In the genomic region with DNA sequence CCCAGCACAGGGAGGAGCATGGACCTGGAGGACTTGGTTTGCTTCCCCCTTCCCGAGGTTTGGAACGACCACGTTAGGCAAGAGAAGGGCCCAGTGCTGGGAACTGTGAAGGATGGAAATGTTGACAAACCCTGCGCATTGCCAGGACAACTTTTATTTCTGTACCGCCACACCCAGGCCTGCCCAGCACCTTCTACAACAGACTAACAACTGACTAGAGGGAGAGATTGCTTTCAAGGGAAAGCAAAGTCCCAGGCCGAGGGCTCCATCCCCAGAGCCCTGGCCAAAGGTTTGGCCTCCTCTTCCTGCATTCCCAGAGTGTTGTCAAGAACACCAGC, we compare ENCODE assay signal across 8 mouse cellular contexts. TPM values are rescaled to one million over a fixed set of nuclear protein-coding genes. Genes with fewer than 3 reads are reported as not detected.
DNase-seq lines count a peak whose midpoint lies in the region; ATAC-seq and TF ChIP-seq lines count a peak whose summit lies in the region.
"Had no signal": no experiment of that assay in that cellular context is flagged by ENCODE, and none has a peak within 500 bp of the region (broad histone marks: within the 10 kb centered on the region; RNA-seq: fewer than 3 reads in every experiment).

No protein-coding gene starts in this region.

- no peak overlapping the region for H3K4me3 ChIP-seq in liver, adult 2 months (ENCODE audit: insufficient read depth, low read depth, low read length)
- H3K4me3 ChIP-seq in embryonic fibroblast, embryonic 13.5 days (ENCODE audit: insufficient read depth, low read length): no peak overlapping the region
- H3K4me3 ChIP-seq in limb, embryonic 13.5 days: no peak overlapping the region
- no peak overlapping the region for H3K4me3 ChIP-seq in olfactory bulb, adult 2 months (ENCODE audit: insufficient read depth, low read depth, low read length)
- H3K4me3 ChIP-seq: forebrain, embryonic 13.5 days had no signal

- no peaks in the 10 kb centered on the region for H3K27me3 ChIP-seq in liver, adult 2 months (ENCODE audit: control insufficient read depth, insufficient read depth, low read length)
- no peaks in the 10 kb centered on the region for H3K27me3 ChIP-seq in limb, embryonic 13.5 days
- H3K27me3 ChIP-seq: forebrain, embryonic 13.5 days had no signal

- no peak for ATAC-seq in limb, embryonic 13.5 days (ENCODE audit: low FRiP score, low read depth)
- ATAC-seq: forebrain, embryonic 13.5 days had no signal

- H3K79me2 ChIP-seq in liver, adult 2 months (ENCODE audit: control insufficient read depth, insufficient read depth, low read length): no peaks in the 10 kb centered on the region

- H3K4me2 ChIP-seq in limb, embryonic 13.5 days (replicated peaks): no peak overlapping the region
- H3K4me2 ChIP-seq: forebrain, embryonic 13.5 days had no signal

- no peak for DNase-seq in liver, adult 2 months (ENCODE audit: extremely low read depth, low read depth, low spot score)
- no peak for DNase-seq in liver
- DNase-seq in thymus, postnatal 14 days: no peak
- no peak for DNase-seq in thymus, postnatal 36 days

- H3K9ac ChIP-seq in liver, adult 2 months (ENCODE audit: low read depth, low read length): 0 out of 2 replicates have a peak overlapping the region, but pooled peaks have one; percentile 10
- peak overlapping the region; percentile 39 for H3K9ac ChIP-seq in limb, embryonic 13.5 days
- H3K9ac ChIP-seq: forebrain, embryonic 13.5 days had no signal

- peak overlapping the region; percentile 65 for H3K27ac ChIP-seq in liver, adult 2 months (replicated peaks; ENCODE audit: insufficient read depth, low read depth, low read length)
- peak overlapping the region; percentile 84 for H3K27ac ChIP-seq in embryonic fibroblast, embryonic 13.5 days (ENCODE audit: insufficient read depth, low read length)
- H3K27ac ChIP-seq in limb, embryonic 13.5 days: peak overlapping the region; percentile 67
- peak overlapping the region; percentile 95 for H3K27ac ChIP-seq in olfactory bulb, adult 2 months (ENCODE audit: insufficient read depth, low read depth, low read length)

- H3K36me3 ChIP-seq in liver, adult 2 months (ENCODE audit: control insufficient read depth, insufficient read depth, low read length): no peaks in the 10 kb centered on the region
- H3K36me3 ChIP-seq in limb, embryonic 13.5 days: peaks cover 21% of the 10 kb centered on the region

- no peak for TF ChIP-seq POLR2A in liver, adult 2 months (IDR thresholded peaks at IDR 0.05; ENCODE audit: extremely low read depth, insufficient read depth, low read length)
- TF ChIP-seq POLR2A in embryonic fibroblast, embryonic 13.5 days (IDR thresholded peaks at IDR 0.05; ENCODE audit: low read depth, low read length): 0 out of 2 replicates have a peak, but pooled peaks have one; percentile 5
- no peak for TF ChIP-seq POLR2A in olfactory bulb, adult 2 months (IDR thresholded peaks at IDR 0.05; ENCODE audit: insufficient read depth, low read depth, low read length)

- peaks cover 5% of the 10 kb centered on the region; the same call in 1 of the 2 replicates for H3K4me1 ChIP-seq in liver, adult 2 months (ENCODE audit: control insufficient read depth, insufficient read depth, low read length)
- H3K4me1 ChIP-seq in embryonic fibroblast, embryonic 13.5 days (ENCODE audit: control insufficient read depth, insufficient read depth, low read length): peaks cover 15% of the 10 kb centered on the region
- peaks cover 34% of the 10 kb centered on the region for H3K4me1 ChIP-seq in limb, embryonic 13.5 days
- H3K4me1 ChIP-seq in olfactory bulb, adult 2 months (ENCODE audit: control insufficient read depth, insufficient read depth, low read length): peaks cover 36% of the 10 kb centered on the region

- TF ChIP-seq CTCF in liver, adult 2 months (IDR thresholded peaks at IDR 0.05; ENCODE audit: low read depth, low read length): no peak
- TF ChIP-seq CTCF in embryonic fibroblast, embryonic 13.5 days (IDR thresholded peaks at IDR 0.05; ENCODE audit: borderline replicate concordance, insufficient read depth, low read length): no peak
- no peak for TF ChIP-seq CTCF in olfactory bulb, adult 2 months (IDR thresholded peaks at IDR 0.05; ENCODE audit: insufficient read depth, low read depth, low read length)

- H3K9me3 ChIP-seq in limb, embryonic 13.5 days: no peaks in the 10 kb centered on the region
- H3K9me3 ChIP-seq: forebrain, embryonic 13.5 days had no signal

- 52% methylated on average over 6 of the region's 6 CpGs for WGBS in liver, adult 2 months
- 57% methylated on average over 6 of the region's 6 CpGs for WGBS in limb, embryonic 13.5 days
- 35% methylated on average over 6 of the region's 6 CpGs for WGBS in olfactory bulb, adult 2 months

RNA-seq across cellular contexts. Expression of a gene that starts 8.5 kb away (rescaled TPM):
- total RNA-seq in liver, adult 2 months (2014; rRNA removed): 1.3 and 1.8 TPM in 2 replicates
- 1.6 and 1.9 TPM in 2 replicates for polyA plus RNA-seq in liver, adult 2 months (2012; rRNA removed)
- 2.3 and 3.1 TPM in 2 replicates for polyA plus RNA-seq in embryonic fibroblast, embryonic 13.5 days (2011; ENCODE audit: insufficient read length, low read depth, missing spikeins)
- polyA plus RNA-seq in limb, embryonic 13.5 days (2015; fragmentation: Nextera tagmentation; extraction: Ambion mirVana): 12.8 and 13.8 TPM in 2 replicates
- not detected in 2 replicates for polyA plus RNA-seq in olfactory bulb, adult 2 months (2012; ENCODE audit: insufficient read depth, insufficient read length, low replicate concordance, missing spikeins)

RNA-seq across cellular contexts. Expression of a gene that starts 24.7 kb away (rescaled TPM):
- 10.2 and 10.5 TPM in 2 replicates for total RNA-seq in liver, adult 2 months (2014; rRNA removed)
- 12.1 and 13.5 TPM in 2 replicates for polyA plus RNA-seq in liver, adult 2 months (2012; rRNA removed)
- polyA plus RNA-seq in embryonic fibroblast, embryonic 13.5 days (2011; ENCODE audit: insufficient read length, low read depth, missing spikeins): 16.8 and 19.0 TPM in 2 replicates
- 5.1 and 5.6 TPM in 2 replicates for polyA plus RNA-seq in limb, embryonic 13.5 days (2015; fragmentation: Nextera tagmentation; extraction: Ambion mirVana)
- not detected in 2 replicates for polyA plus RNA-seq in olfactory bulb, adult 2 months (2012; ENCODE audit: insufficient read depth, insufficient read length, low replicate concordance, missing spikeins)

RNA-seq across cellular contexts. Expression of a gene that starts 30.2 kb away (rescaled TPM):
- 0.46 and 0.74 TPM in 2 replicates for total RNA-seq in liver, adult 2 months (2014; rRNA removed)
- polyA plus RNA-seq in liver, adult 2 months (2012; rRNA removed): 0.86 and 2.2 TPM in 2 replicates
- 1.1 TPM in 1 of 2 replicates, not detected in the other for polyA plus RNA-seq in embryonic fibroblast, embryonic 13.5 days (2011; ENCODE audit: insufficient read length, low read depth, missing spikeins)
- polyA plus RNA-seq in limb, embryonic 13.5 days (2015; fragmentation: Nextera tagmentation; extraction: Ambion mirVana): 1.1 and 1.2 TPM in 2 replicates
- 142 TPM in 1 of 2 replicates, not detected in the other for polyA plus RNA-seq in olfactory bulb, adult 2 months (2012; ENCODE audit: insufficient read depth, insufficient read length, low replicate concordance, missing spikeins)

RNA-seq across cellular contexts. Expression of a gene that starts 39.2 kb away (rescaled TPM):
- total RNA-seq in liver, adult 2 months (2014; rRNA removed): 56.3 and 64.4 TPM in 2 replicates
- 66.6 and 83.9 TPM in 2 replicates for polyA plus RNA-seq in liver, adult 2 months (2012; rRNA removed)
- 23.3 and 24.3 TPM in 2 replicates for polyA plus RNA-seq in embryonic fibroblast, embryonic 13.5 days (2011; ENCODE audit: insufficient read length, low read depth, missing spikeins)
- 14.4 and 17.2 TPM in 2 replicates for polyA plus RNA-seq in limb, embryonic 13.5 days (2015; fragmentation: Nextera tagmentation; extraction: Ambion mirVana)
- not detected in 2 replicates for polyA plus RNA-seq in olfactory bulb, adult 2 months (2012; ENCODE audit: insufficient read depth, insufficient read length, low replicate concordance, missing spikeins)

RNA-seq across cellular contexts. Expression of a gene that starts 39.3 kb away (rescaled TPM):
- 0.54 and 1.0 TPM in 2 replicates for total RNA-seq in liver, adult 2 months (2014; rRNA removed)
- polyA plus RNA-seq in liver, adult 2 months (2012; rRNA removed): 0.31 and 2.0 TPM in 2 replicates
- 5.6 and 7.1 TPM in 2 replicates for polyA plus RNA-seq in embryonic fibroblast, embryonic 13.5 days (2011; ENCODE audit: insufficient read length, low read depth, missing spikeins)
- 4.8 and 5.1 TPM in 2 replicates for polyA plus RNA-seq in limb, embryonic 13.5 days (2015; fragmentation: Nextera tagmentation; extraction: Ambion mirVana)
- polyA plus RNA-seq in olfactory bulb, adult 2 months (2012; ENCODE audit: insufficient read depth, insufficient read length, low replicate concordance, missing spikeins): not detected in 2 replicates

Comparison
In these comparisons a context has a peak if more than half of its experiments do, and no peak if none do; other contexts are left out.
1. RNA of a gene that starts 30.2 kb away (polyA plus RNA-seq): 142 TPM in olfactory bulb, adult 2 months; 0.86 to 2.2 TPM in liver, adult 2 months, 1.1 TPM in embryonic fibroblast, embryonic 13.5 days and 1.1 to 1.2 TPM in limb, embryonic 13.5 days; every median in the first group is over 10 times any median in the second.
2. Peak in every context shown above with its lines, with median percentiles within 50 percentile points of each other: H3K27ac ChIP-seq.